Mouse (Mus musculus) neural tube, embryonic 12.5 days (tissue): ENCODE measurements around the gene Gon7. TPM values are rescaled to one million over a fixed set of nuclear protein-coding genes. Genes with fewer than 3 reads are reported as not detected.

Source experiments
- polyA plus RNA-seq: library from polyadenylated mRNA; unstranded; fragments of >200 nt; fragmentation: Nextera tagmentation; extraction: Ambion mirVana; gene quantifications from 2 replicates; pipeline ENCODE4 v1.2.1, GENCODE M21; 2016

Gon7 gene
- polyA plus RNA-seq, 1 experiment from 2014 or later, result 43.7 TPM

Other genes starting within 250 kb of the Gon7 start
- gene Chga, start 202.8 kb downstream of the Gon7 start, polyA plus RNA-seq, result 72.4 and 78.1 TPM in 2 replicates
- gene Itpk1, start 52.9 kb downstream of the Gon7 start, polyA plus RNA-seq, result 24.7 and 28.0 TPM in 2 replicates
- 38.4 and 42.9 TPM in 2 replicates for gene Moap1, start 14.1 kb downstream of the Gon7 start, polyA plus RNA-seq
- 11.6 and 11.7 TPM in 2 replicates for gene Tmem251, start 14.0 kb downstream of the Gon7 start, polyA plus RNA-seq
- gene Gm28051, start within 50 bp of the Gon7 start, polyA plus RNA-seq, result not detected in 2 replicates
- 46.9 and 48.1 TPM in 2 replicates for gene Ubr7, start 164 bp upstream of the Gon7 start, polyA plus RNA-seq
- gene Gm20604, start 869 bp upstream of the Gon7 start, polyA plus RNA-seq, result 30.5 and 31.7 TPM in 2 replicates
- 21.8 and 22.8 TPM in 2 replicates for gene Btbd7, start 120.7 kb upstream of the Gon7 start, polyA plus RNA-seq
- gene Cox8c, start 141.5 kb upstream of the Gon7 start, polyA plus RNA-seq, result not detected in 2 replicates
- gene Unc79, start 191.1 kb upstream of the Gon7 start, polyA plus RNA-seq, result 4.0 and 4.8 TPM in 2 replicates